Mouse (Mus musculus): ENCODE measurements around the gene Snx10. TPM values are rescaled to one million over a fixed set of nuclear protein-coding genes. Genes with fewer than 3 reads are reported as not detected.

The Snx10 gene
- polyA plus RNA-seq, 2 experiments, result 5.7 to 11.2 TPM

- 91% methylated on average over 1 of the region's 1 CpGs for WGBS
- DNase-seq (ENCODE audit: low spot score) (no peak), ATAC-seq (ENCODE audit: low FRiP score, low read depth) (no peak)
- TF ChIP-seq POLR2A (IDR thresholded peaks at IDR 0.05; ENCODE audit: borderline replicate concordance, extremely low read depth, insufficient read depth, insufficient read length), result no peak
- H3K9me3 ChIP-seq (ENCODE audit: control insufficient read depth, low read length), result no peaks in the 10 kb centered on the region; the same call in 1 of the 2 replicates
- H3K4me1 ChIP-seq (ENCODE audit: control insufficient read depth, insufficient read depth, low read length), result no peaks in the 10 kb centered on the region
- H3K27ac ChIP-seq (replicated peaks; ENCODE audit: low read depth, low read length), result no peak overlapping the region
- no peak overlapping the region for H3K9ac ChIP-seq (ENCODE audit: low read depth, low read length, severe bottlenecking)
- no peak overlapping the region for H3K4me3 ChIP-seq (replicated peaks; ENCODE audit: low read length)
- H3K27me3 ChIP-seq (ENCODE audit: control insufficient read depth, insufficient read depth, low read length), result no peaks in the 10 kb centered on the region
- H3K4me2 ChIP-seq (replicated peaks; ENCODE audit: low read depth, low read length, severe bottlenecking), result no peak overlapping the region
- no peaks in the 10 kb centered on the region for H3K36me3 ChIP-seq (ENCODE audit: control insufficient read depth, insufficient read depth, low read length)
These were observed 78.6 kb downstream of the Snx10 start for GRCm38 (mm10) chr6:51602341-51602740.

GRCm38 (mm10) chr6:51603691-51604090 lies 80.0 kb downstream of the Snx10 start:
- no peak for DNase-seq (ENCODE audit: low spot score)
- Histone ChIP-seq H3K9ac (ENCODE audit: low read depth, low read length, severe bottlenecking) (no peak overlapping the region), H3K4me3 (replicated peaks; ENCODE audit: low read length) (no peak overlapping the region), H3K36me3 (ENCODE audit: control insufficient read depth, insufficient read depth, low read length) (no peaks in the 10 kb centered on the region), H3K27ac (replicated peaks; ENCODE audit: low read depth, low read length) (no peak overlapping the region), H3K27me3 (ENCODE audit: control insufficient read depth, insufficient read depth, low read length) (no peaks in the 10 kb centered on the region), H3K4me1 (ENCODE audit: control insufficient read depth, insufficient read depth, low read length) (no peaks in the 10 kb centered on the region), H3K9me3 (ENCODE audit: control insufficient read depth, low read length) (no peaks in the 10 kb centered on the region; the same call in 1 of the 2 replicates), H3K4me2 (replicated peaks; ENCODE audit: low read depth, low read length, severe bottlenecking) (no peak overlapping the region)
- ATAC-seq (ENCODE audit: low FRiP score, low read depth), result no peak
- TF ChIP-seq POLR2A (IDR thresholded peaks at IDR 0.05; ENCODE audit: borderline replicate concordance, extremely low read depth, insufficient read depth, insufficient read length), result no peak
- WGBS, result 86% methylated on average over 10 of the region's 10 CpGs

- ATAC-seq (ENCODE audit: low FRiP score, low read depth), result no peak
- Histone ChIP-seq H3K27ac (replicated peaks; ENCODE audit: low read depth, low read length) (no peak overlapping the region), H3K4me3 (replicated peaks; ENCODE audit: low read length) (no peak overlapping the region), H3K27me3 (ENCODE audit: control insufficient read depth, insufficient read depth, low read length) (no peaks in the 10 kb centered on the region), H3K9me3 (ENCODE audit: control insufficient read depth, low read length) (no peaks in the 10 kb centered on the region; the same call in 1 of the 2 replicates), H3K4me2 (replicated peaks; ENCODE audit: low read depth, low read length, severe bottlenecking) (no peak overlapping the region), H3K36me3 (ENCODE audit: control insufficient read depth, insufficient read depth, low read length) (no peaks in the 10 kb centered on the region), H3K4me1 (ENCODE audit: control insufficient read depth, insufficient read depth, low read length) (no peaks in the 10 kb centered on the region), H3K9ac (ENCODE audit: low read depth, low read length, severe bottlenecking) (no peak overlapping the region)
- no peak for DNase-seq (ENCODE audit: low spot score)
- no peak for TF ChIP-seq POLR2A (IDR thresholded peaks at IDR 0.05; ENCODE audit: borderline replicate concordance, extremely low read depth, insufficient read depth, insufficient read length)
- 79% methylated on average over 4 of the region's 4 CpGs for WGBS
These were observed 82.5 kb downstream of the Snx10 start for GRCm38 (mm10) chr6:51606245-51606644.

GRCm38 (mm10) chr6:51606803-51607202 lies 83.1 kb downstream of the Snx10 start:
- Histone ChIP-seq H3K27me3 (ENCODE audit: control insufficient read depth, insufficient read depth, low read length) (no peaks in the 10 kb centered on the region), H3K36me3 (ENCODE audit: control insufficient read depth, insufficient read depth, low read length) (no peaks in the 10 kb centered on the region), H3K9me3 (ENCODE audit: control insufficient read depth, low read length) (no peaks in the 10 kb centered on the region; the same call in 1 of the 2 replicates), H3K4me1 (ENCODE audit: control insufficient read depth, insufficient read depth, low read length) (no peaks in the 10 kb centered on the region), H3K4me2 (replicated peaks; ENCODE audit: low read depth, low read length, severe bottlenecking) (no peak overlapping the region), H3K27ac (replicated peaks; ENCODE audit: low read depth, low read length) (no peak overlapping the region), H3K9ac (ENCODE audit: low read depth, low read length, severe bottlenecking) (no peak overlapping the region), H3K4me3 (replicated peaks; ENCODE audit: low read length) (no peak overlapping the region)
- ATAC-seq (ENCODE audit: low FRiP score, low read depth) (no peak), DNase-seq (ENCODE audit: low spot score) (no peak)
- no peak for TF ChIP-seq POLR2A (IDR thresholded peaks at IDR 0.05; ENCODE audit: borderline replicate concordance, extremely low read depth, insufficient read depth, insufficient read length)
- WGBS, result 29% methylated on average over 7 of the region's 7 CpGs

- Histone ChIP-seq H3K36me3 (ENCODE audit: control insufficient read depth, insufficient read depth, low read length) (no peaks in the 10 kb centered on the region), H3K4me2 (replicated peaks; ENCODE audit: low read depth, low read length, severe bottlenecking) (no peak overlapping the region), H3K4me3 (replicated peaks; ENCODE audit: low read length) (no peak overlapping the region), H3K9ac (ENCODE audit: low read depth, low read length, severe bottlenecking) (no peak overlapping the region), H3K27ac (replicated peaks; ENCODE audit: low read depth, low read length) (no peak overlapping the region), H3K9me3 (ENCODE audit: control insufficient read depth, low read length) (no peaks in the 10 kb centered on the region), H3K4me1 (ENCODE audit: control insufficient read depth, insufficient read depth, low read length) (0 out of 2 replicates have a peak, but pooled peaks cover 3% of the 10 kb centered on the region), H3K27me3 (ENCODE audit: control insufficient read depth, insufficient read depth, low read length) (no peaks in the 10 kb centered on the region)
- ATAC-seq (ENCODE audit: low FRiP score, low read depth) (no peak), DNase-seq (ENCODE audit: low spot score) (no peak)
- no peak for TF ChIP-seq POLR2A (IDR thresholded peaks at IDR 0.05; ENCODE audit: borderline replicate concordance, extremely low read depth, insufficient read depth, insufficient read length)
- whole genome bisulfite sequencing, result 90% methylated on average over 4 of the region's 4 CpGs
These were observed 87.9 kb downstream of the Snx10 start for GRCm38 (mm10) chr6:51611621-51612020.
